Mouse (Mus musculus) brown adipose tissue, adult 24 weeks (tissue): ENCODE measurements around the gene Knop1. TPM values are rescaled to one million over a fixed set of nuclear protein-coding genes. Genes with fewer than 3 reads are reported as not detected.

Source experiments
- H3K27ac ChIP-seq: fragments of 200-500 bp; replicated peaks from 2 replicates; pipeline ENCODE4 v1.5.1; 2012; ENCODE audit warnings: low read depth, mild to moderate bottlenecking, low read length
- H3K4me1 ChIP-seq: fragments of 200-500 bp; 2 replicates; pipeline ENCODE4 v1.6.1; 2012; ENCODE audit warnings: low read length, mixed read lengths; ENCODE audit not compliant: control insufficient read depth, insufficient read depth, insufficient read length
- H3K4me3 ChIP-seq: fragments of 200-500 bp; 2 replicates; pipeline ENCODE4 v1.5.1; 2012; ENCODE audit warnings: low read depth, mild to moderate bottlenecking, low read length, moderate library complexity; ENCODE audit not compliant: insufficient read depth
- polyA plus RNA-seq: library from polyadenylated mRNA; stranded (reverse); fragments of >200 nt; gene quantifications from 2 replicates; pipeline ENCODE4 v1.2.4, GENCODE M21; 2012; ENCODE audit not compliant: missing spikeins, insufficient read depth, insufficient read length

Knop1 gene
- polyA plus RNA-seq, 1 experiment = 21.2 TPM

GRCm38 (mm10) chr7:118824451-118824850 lies 31.6 kb downstream of the Knop1 start:
- Histone ChIP-seq H3K4me3 (no peak overlapping the region), H3K4me1 (peaks cover 13% of the 10 kb centered on the region), H3K27ac (no peak overlapping the region)

- peak overlapping the region; percentile 72 for H3K27ac ChIP-seq
- no peak overlapping the region for H3K4me3 ChIP-seq
- H3K4me1 ChIP-seq = peaks cover 7% of the 10 kb centered on the region
Observed at GRCm38 (mm10) chr7:118821887-118822556, 34.0 kb downstream of the Knop1 start.

GRCm38 (mm10) chr7:118821356-118821755 lies 34.7 kb downstream of the Knop1 start:
- peaks cover 7% of the 10 kb centered on the region for H3K4me1 ChIP-seq
- H3K27ac ChIP-seq = peak overlapping the region; percentile 68
- no peak overlapping the region for H3K4me3 ChIP-seq

- Histone ChIP-seq H3K27ac (no peak overlapping the region), H3K4me1 (peaks cover 7% of the 10 kb centered on the region), H3K4me3 (no peak overlapping the region)
Observed at GRCm38 (mm10) chr7:118819666-118820065, 36.4 kb downstream of the Knop1 start.

GRCm38 (mm10) chr7:118817741-118818140 lies 38.3 kb downstream of the Knop1 start:
- no peak overlapping the region for H3K27ac ChIP-seq
- no peak overlapping the region for H3K4me3 ChIP-seq
- peaks cover 7% of the 10 kb centered on the region for H3K4me1 ChIP-seq

- Histone ChIP-seq H3K4me3 (no peak overlapping the region), H3K4me1 (peaks cover 4% of the 10 kb centered on the region; the same call in 1 of the 2 replicates), H3K27ac (no peak overlapping the region)
Observed at GRCm38 (mm10) chr7:118816275-118816674, 39.8 kb downstream of the Knop1 start.

GRCm38 (mm10) chr7:118813592-118813991 lies 42.5 kb downstream of the Knop1 start:
- no peak overlapping the region for H3K4me3 ChIP-seq
- no peaks in the 10 kb centered on the region for H3K4me1 ChIP-seq
- no peak overlapping the region for H3K27ac ChIP-seq

GRCm38 (mm10) chr7:118811407-118812106 lies 44.5 kb downstream of the Knop1 start:
- H3K4me3 ChIP-seq = no peak overlapping the region
- peaks cover 5% of the 10 kb centered on the region; the same call in 1 of the 2 replicates for H3K4me1 ChIP-seq
- H3K27ac ChIP-seq = no peak overlapping the region

GRCm38 (mm10) chr7:118807899-118808298 lies 48.2 kb downstream of the Knop1 start:
- no peak overlapping the region for H3K4me3 ChIP-seq
- H3K27ac ChIP-seq = no peak overlapping the region
- peaks cover 5% of the 10 kb centered on the region; the same call in 1 of the 2 replicates for H3K4me1 ChIP-seq

- Histone ChIP-seq H3K4me3 (no peak overlapping the region), H3K4me1 (peaks cover 5% of the 10 kb centered on the region; the same call in 1 of the 2 replicates), H3K27ac (peak overlapping the region; percentile 57)
Observed at GRCm38 (mm10) chr7:118806631-118807411, 49.2 kb downstream of the Knop1 start.

GRCm38 (mm10) chr7:118803425-118803824 lies 52.6 kb downstream of the Knop1 start:
- no peak overlapping the region for H3K27ac ChIP-seq

GRCm38 (mm10) chr7:118801791-118802190 lies 54.3 kb downstream of the Knop1 start:
- Histone ChIP-seq H3K27ac (no peak overlapping the region), H3K4me3 (no peak overlapping the region), H3K4me1 (no peaks in the 10 kb centered on the region)

More at GRCm38 (mm10) chr7:118803425-118803824, 52.6 kb downstream of the Knop1 start:
- Histone ChIP-seq H3K4me3 (no peak overlapping the region), H3K4me1 (peaks cover 5% of the 10 kb centered on the region; the same call in 1 of the 2 replicates)

GRCm38 (mm10) chr7:118800112-118800734 lies 55.8 kb downstream of the Knop1 start:
- no peak overlapping the region for H3K27ac ChIP-seq
- H3K4me1 ChIP-seq = no peaks in the 10 kb centered on the region
- H3K4me3 ChIP-seq = no peak overlapping the region

GRCm38 (mm10) chr7:118798105-118798570 lies 57.9 kb downstream of the Knop1 start:
- H3K27ac ChIP-seq = peak overlapping the region; percentile 69
- peak overlapping the region; percentile 48 for H3K4me3 ChIP-seq
- H3K4me1 ChIP-seq = no peaks in the 10 kb centered on the region

GRCm38 (mm10) chr7:118797600-118797999 lies 58.5 kb downstream of the Knop1 start:
- H3K27ac ChIP-seq = no peak overlapping the region

More at GRCm38 (mm10) chr7:118797600-118797999, 58.5 kb downstream of the Knop1 start:
- H3K4me3 ChIP-seq = no peak overlapping the region
- H3K4me1 ChIP-seq = no peaks in the 10 kb centered on the region
